Mouse (Mus musculus) heart, embryonic 12.5 days (tissue): ENCODE data around the gene Gle1. TPM values are rescaled to one million over a fixed set of nuclear protein-coding genes. Genes with fewer than 3 reads are reported as not detected.
"Not testable (repeated sequence)": the region's sequence is repeated elsewhere in the genome, so short reads cannot be mapped to it uniquely, and the experiment has no call there.

Experiments used
- ATAC-seq: fragments of 200-750 bp; cut with Nextera tagmentation; 2 replicates; pipeline ENCODE4 v1.8.0; 2017; ENCODE audit warnings: moderate TSS enrichment, moderate library complexity; ENCODE audit not compliant: insufficient number of reproducible peaks, low FRiP score
- H3K27ac ChIP-seq: fragments of 300-500 bp; sonication (generic); 2 replicates; pipeline ENCODE4 v1.5.1; 2016; ENCODE audit warnings: mild to moderate bottlenecking, moderate library complexity; ENCODE audit not compliant: poor library complexity, severe bottlenecking
- H3K27me3 ChIP-seq: fragments of 300-500 bp; sonication (generic); replicated peaks from 2 replicates; pipeline ENCODE4 v1.6.1; 2016; ENCODE audit warnings: mild to moderate bottlenecking, moderate library complexity
- H3K36me3 ChIP-seq: fragments of 300-500 bp; sonication (generic); 2 replicates; pipeline ENCODE4 v1.6.1; 2016; ENCODE audit warnings: mild to moderate bottlenecking, moderate library complexity
- H3K4me1 ChIP-seq: fragments of 300-500 bp; sonication (generic); replicated peaks from 2 replicates; pipeline ENCODE4 v1.6.1; 2016; ENCODE audit warnings: mild to moderate bottlenecking
- H3K4me2 ChIP-seq: fragments of 300-500 bp; sonication (generic); 2 replicates; pipeline ENCODE4 v1.6.1; 2016; ENCODE audit warnings: mild to moderate bottlenecking, moderate library complexity
- H3K4me3 ChIP-seq: fragments of 300-500 bp; sonication (generic); 2 replicates; pipeline ENCODE4 v1.5.1; 2016; ENCODE audit warnings: mild to moderate bottlenecking
- H3K9ac ChIP-seq: fragments of 300-500 bp; sonication (generic); 2 replicates; pipeline ENCODE4 v1.6.1; 2016; ENCODE audit warnings: mild to moderate bottlenecking, moderate library complexity
- H3K9me3 ChIP-seq: fragments of 300-500 bp; sonication (generic); replicated peaks from 2 replicates; pipeline ENCODE4 v1.6.1; 2016; ENCODE audit warnings: mild to moderate bottlenecking, moderate library complexity
- WGBS: fragments of 180-500 bp; shearing (Covaris S2); methylation state at CpG from one replicate; pipeline ENCODE4 v1.1.7; 2016; 5-methylcytosine and 5-hydroxymethylcytosine counted together
- polyA plus RNA-seq: library from polyadenylated mRNA; unstranded; fragments of >200 nt; fragmentation: Nextera tagmentation; extraction: Ambion mirVana; gene quantifications from 2 replicates; pipeline ENCODE4 v1.2.1, GENCODE M21; 2016

Gle1 gene
- polyA plus RNA-seq, result 42.8 and 43.3 TPM in 2 replicates

DNA sequence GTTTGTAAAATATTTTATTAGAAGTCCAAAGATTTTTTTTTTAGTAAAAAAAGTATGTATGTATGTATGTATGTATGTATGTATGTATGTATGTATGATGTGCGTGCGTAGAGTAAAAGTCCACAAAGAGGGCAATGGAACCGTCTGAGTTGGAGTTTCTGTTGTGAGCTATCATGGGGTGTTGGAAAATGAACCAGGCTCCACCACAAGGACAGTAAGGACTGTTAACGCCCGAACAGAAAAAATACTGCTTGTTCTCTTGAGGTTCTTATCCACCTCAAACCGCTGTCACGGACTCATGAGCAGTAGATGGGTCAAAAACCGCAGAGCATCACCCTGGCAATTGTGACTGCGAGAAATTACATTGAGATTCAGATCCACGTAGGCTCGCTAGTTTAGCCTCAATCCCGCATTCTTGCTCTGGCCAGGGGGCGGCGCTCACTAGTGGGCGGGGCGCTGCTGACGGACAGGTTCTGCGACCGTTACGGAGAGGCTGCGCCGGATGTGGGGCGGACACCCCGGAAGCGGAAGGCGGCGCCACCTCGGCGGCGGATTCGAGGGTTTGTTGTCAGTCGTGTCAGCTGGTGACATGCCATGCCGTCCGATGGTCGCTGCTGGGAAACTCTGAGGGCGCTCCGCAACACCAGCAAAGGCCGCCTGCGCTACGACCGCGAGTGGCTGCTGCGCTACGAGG lies at the start of gene Gle1:
TSS of gene Gle1 (plus strand) at position 521 of the 694 bp plus-strand sequence.
- WGBS, result 2% methylated on average over 44 of the region's 44 CpGs
- ATAC-seq, result peak; percentile 93
- Histone ChIP-seq H3K36me3 (peaks cover 43% of the 10 kb centered on the region), H3K4me2 (peak within 1 kb of the TSS; percentile 79), H3K9me3 (no peaks in the 10 kb centered on the region), H3K27me3 (no peaks in the 10 kb centered on the region), H3K4me3 (peak within 1 kb of the TSS; percentile 73), H3K9ac (peak within 1 kb of the TSS; percentile 68), H3K4me1 (peaks cover 6% of the 10 kb centered on the region), H3K27ac (peak within 1 kb of the TSS; percentile 69)

DNA sequence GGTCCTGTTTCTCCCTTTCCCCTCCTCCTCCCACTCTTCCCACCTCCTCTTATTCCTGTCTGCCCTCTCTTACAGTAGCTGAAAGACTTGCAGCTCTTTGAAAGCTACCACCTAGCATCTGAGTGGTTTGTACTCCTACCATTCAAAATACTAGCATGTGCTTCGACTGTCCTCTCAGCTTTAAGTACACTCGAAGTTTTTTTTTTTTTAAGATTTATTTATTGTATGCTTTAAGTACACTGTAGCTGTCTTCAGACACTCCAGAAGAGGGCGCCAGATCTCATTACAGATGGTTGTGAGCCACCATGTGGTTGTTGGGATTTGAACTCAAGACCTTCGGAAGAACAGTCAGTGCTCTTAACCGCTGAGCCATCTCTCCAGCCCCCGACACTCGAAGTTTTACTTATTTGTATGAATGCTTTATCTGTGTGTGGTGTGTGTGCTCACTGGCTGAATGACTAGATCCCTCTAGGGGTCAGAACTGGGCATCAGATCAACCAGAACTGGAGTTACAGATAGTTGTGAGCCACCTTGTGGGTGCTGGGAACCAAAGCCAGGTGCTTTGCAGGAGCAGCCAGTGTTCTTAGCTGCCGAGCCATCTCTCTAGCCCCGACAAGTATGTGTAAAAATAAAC lies 48.5 kb upstream of the Gle1 start:
- not testable (repeated sequence) for ATAC-seq, H3K27me3 ChIP-seq, H3K4me2 ChIP-seq, H3K9me3 ChIP-seq, H3K27ac ChIP-seq, H3K4me3 ChIP-seq, H3K36me3 ChIP-seq, H3K9ac ChIP-seq
- peaks cover 16% of the 10 kb centered on the region for H3K4me1 ChIP-seq
- WGBS, result 79% methylated on average over 9 of the region's 9 CpGs

DNA sequence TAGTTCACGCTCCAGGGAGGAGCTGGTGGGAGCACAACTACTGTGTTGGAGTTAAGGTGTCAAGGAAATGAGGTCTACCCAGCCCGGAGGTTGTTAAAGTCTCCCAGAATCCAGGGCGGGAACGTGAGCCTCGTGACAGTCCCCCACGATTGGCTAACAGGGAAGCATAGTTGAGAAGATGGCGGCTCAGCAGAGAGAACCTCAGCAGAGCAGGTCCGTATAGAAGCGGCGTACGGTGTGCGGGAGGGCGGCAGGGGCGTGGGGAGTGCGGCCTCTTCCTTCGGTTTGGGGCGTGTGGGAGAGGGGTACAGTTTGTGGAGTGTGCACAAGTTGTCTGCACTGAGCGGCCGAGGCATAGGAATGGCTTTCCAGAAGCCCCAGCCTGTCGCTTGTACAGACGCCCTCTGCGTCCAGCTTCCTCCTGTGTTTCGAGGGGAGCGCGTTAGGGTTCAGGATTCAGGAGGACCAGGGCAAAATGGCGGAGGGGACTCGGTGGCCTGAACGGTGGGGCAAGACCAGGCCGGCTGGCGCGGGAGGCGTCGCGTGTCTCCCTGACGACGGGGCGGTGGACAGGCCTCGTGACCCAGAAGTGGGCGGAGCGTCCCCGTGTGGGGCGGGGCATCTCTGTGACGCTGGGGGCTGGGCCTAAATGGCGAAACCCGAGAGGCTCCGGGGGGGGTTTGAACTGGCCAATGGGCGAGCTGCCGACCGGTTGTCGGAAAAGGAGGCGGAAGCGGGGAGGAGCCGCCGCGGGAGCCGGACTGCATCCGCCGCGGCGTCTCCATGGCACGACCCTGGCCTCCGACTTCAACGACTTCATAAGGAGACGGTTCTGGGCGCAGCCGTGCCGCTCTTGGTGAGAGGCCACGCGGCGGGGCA lies 45.9 kb upstream of the Gle1 start, which contains the start of gene Odf2:
TSS of gene Odf2 (plus strand) at position 156 of the 879 bp plus-strand sequence.
- peak; percentile 93 for ATAC-seq
- Histone ChIP-seq H3K36me3 (peaks cover 28% of the 10 kb centered on the region), H3K4me2 (peak within 1 kb of the TSS; percentile 88), H3K4me3 (peak within 1 kb of the TSS; percentile 90), H3K27ac (peak within 1 kb of the TSS; percentile 82), H3K9me3 (no peaks in the 10 kb centered on the region), H3K27me3 (no peaks in the 10 kb centered on the region), H3K4me1 (peaks cover 16% of the 10 kb centered on the region), H3K9ac (peak within 1 kb of the TSS; percentile 87)
- WGBS, result under 1% methylated on average over 56 of the region's 70 CpGs

DNA sequence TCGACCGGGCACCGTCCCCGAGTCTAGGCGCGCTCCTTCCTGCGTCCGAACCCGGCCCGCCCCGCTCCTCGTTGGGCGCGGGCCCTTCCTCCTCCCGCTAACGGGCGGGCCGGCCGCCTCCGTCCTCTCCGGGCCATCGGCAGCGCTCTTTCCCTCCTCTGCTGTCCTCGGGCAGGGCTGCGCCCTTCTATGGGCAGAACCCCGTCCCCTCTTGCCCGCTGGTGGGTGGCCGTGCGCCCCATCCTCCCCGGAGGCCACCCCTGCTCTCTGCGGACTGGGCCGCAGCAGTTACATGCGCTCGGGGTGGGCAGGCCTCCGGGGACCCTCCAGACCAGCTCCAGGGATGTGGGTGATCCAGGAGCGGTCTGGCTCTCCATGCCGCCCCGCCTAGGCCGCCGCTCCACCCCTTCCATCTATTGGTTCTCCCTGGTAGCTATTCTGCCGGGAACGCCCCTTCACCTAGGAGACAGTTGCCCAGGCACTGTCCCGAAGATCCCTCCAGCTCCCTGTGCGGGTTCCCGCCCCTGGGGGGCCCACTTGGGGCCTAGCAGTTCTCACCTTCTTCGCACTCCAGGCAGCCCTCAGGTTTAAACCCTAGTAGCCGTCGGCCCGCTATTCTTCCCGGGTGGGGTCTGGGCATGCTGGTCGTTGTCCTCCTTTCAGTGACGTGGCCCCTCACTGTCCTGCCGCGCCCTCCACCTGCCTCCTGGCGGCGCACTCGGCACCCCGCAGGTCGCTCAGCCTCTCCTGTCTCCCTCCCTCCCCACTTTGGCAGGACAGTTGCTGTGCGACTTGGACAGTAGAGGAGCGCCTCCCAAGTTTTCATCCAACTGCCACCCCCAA lies 45.0 kb upstream of the Gle1 start:
- Histone ChIP-seq H3K27ac (peak overlapping the region; percentile 82), H3K4me2 (peak overlapping the region; percentile 81), H3K4me1 (peaks cover 16% of the 10 kb centered on the region), H3K4me3 (peak overlapping the region; percentile 90), H3K27me3 (no peaks in the 10 kb centered on the region), H3K36me3 (peaks cover 37% of the 10 kb centered on the region), H3K9ac (peak overlapping the region; percentile 87), H3K9me3 (no peaks in the 10 kb centered on the region)
- under 1% methylated on average over 61 of the region's 61 CpGs for WGBS
- peak; percentile 95 for ATAC-seq

DNA sequence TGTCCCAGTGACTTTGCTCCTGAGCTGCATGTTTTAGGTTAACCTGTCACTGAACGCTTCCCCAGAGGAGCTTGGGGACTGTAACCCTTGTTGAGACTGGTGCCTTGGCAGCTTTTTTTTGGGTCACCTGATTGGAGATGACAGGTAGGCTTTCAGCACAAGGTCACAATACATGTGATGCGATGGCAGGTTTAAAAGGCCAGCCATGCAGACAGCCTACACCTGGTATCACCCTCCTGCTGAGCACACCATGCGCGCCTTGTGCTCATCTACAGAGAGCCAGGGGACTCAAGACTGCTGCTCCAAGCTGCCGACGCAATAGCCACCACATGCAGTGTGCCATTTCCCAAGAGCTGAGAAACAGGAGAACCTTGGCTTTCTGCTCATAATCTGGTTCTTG lies 43.5 kb upstream of the Gle1 start:
- H3K4me1 ChIP-seq, result peaks cover 16% of the 10 kb centered on the region
- no peak overlapping the region for H3K27ac ChIP-seq
- no peak overlapping the region for H3K4me3 ChIP-seq
- H3K4me2 ChIP-seq, result no peak overlapping the region
- no peaks in the 10 kb centered on the region for H3K9me3 ChIP-seq
- 90% methylated on average over 6 of the region's 6 CpGs for WGBS
- no peak overlapping the region for H3K9ac ChIP-seq
- peaks cover 51% of the 10 kb centered on the region for H3K36me3 ChIP-seq
- no peaks in the 10 kb centered on the region for H3K27me3 ChIP-seq
- no peak for ATAC-seq

DNA sequence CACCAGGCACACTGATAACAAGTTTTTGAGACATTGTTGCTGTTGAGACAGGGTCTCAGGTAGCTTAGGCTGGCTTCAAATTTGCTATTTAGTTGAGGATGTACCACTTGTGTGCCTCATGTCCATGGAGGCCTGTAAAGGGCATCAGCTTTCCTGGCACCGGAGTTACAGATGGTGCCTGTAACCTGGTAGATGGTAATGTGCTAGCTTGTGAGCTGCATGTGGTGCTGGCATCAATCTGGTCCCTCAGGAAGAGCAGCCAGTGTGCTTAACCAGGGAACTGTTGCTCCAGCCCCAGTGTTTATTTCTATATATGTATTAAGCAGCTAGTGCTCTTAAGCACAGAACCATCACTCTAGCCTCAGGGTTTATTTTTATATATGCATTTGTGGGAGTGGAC lies 39.2 kb upstream of the Gle1 start:
- no peak overlapping the region for H3K9ac ChIP-seq
- no peak for ATAC-seq

DNA sequence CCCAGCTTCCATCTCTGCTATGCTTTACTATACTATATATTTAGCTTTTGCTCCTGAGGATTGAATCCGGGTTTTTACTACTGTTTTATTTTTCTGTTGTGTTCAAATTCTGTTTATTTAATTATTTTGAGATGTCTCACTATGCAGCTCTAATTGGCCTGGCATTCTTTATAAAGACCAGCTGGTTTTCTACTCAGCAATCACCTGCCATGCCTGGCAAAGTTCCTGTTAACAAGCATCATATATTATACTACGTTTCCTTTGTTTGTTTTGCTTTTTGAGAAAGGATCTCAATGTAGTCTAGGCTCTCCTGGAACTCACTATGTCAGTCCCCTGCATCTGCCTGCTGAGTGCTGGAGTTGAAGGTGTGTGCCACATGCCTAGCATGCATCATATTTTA lies 37.9 kb upstream of the Gle1 start:
- Histone ChIP-seq H3K36me3 (peaks cover 97% of the 10 kb centered on the region), H3K4me1 (no peaks in the 10 kb centered on the region), H3K9ac (no peak overlapping the region), H3K9me3 (no peaks in the 10 kb centered on the region), H3K27ac (no peak overlapping the region), H3K4me2 (no peak overlapping the region), H3K27me3 (no peaks in the 10 kb centered on the region), H3K4me3 (no peak overlapping the region)
- 85% methylated on average over 2 of the region's 2 CpGs for WGBS
- no peak for ATAC-seq

More for the DNA sequence above, 39.2 kb upstream of the Gle1 start:
- Histone ChIP-seq H3K9me3 (no peaks in the 10 kb centered on the region), H3K4me3 (no peak overlapping the region), H3K27me3 (no peaks in the 10 kb centered on the region), H3K4me2 (no peak overlapping the region), H3K4me1 (peaks cover 5% of the 10 kb centered on the region), H3K27ac (no peak overlapping the region), H3K36me3 (peaks cover 94% of the 10 kb centered on the region)
- WGBS, result 95% methylated on average over 1 of the region's 1 CpGs

DNA sequence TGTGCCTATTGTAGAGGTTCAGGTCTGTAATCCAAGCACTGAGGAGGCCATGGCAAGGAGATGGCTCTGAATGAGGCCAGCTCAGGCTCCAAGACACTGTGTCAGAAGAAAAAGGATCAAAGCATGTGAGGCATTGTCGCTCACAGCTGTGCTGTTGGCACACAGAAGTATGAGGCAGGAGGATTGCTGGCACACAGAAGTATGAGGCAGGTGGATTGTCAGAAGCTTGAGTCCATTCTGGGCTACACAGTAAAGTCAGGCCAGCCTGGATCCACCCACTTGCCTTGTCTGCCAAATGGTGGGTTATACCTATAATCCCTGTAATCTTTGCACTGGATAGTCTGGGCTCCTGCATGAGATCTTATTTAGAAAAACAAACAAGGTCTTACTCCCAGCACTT lies 37.1 kb upstream of the Gle1 start:
- WGBS, result 97% methylated on average over 1 of the region's 1 CpGs
- H3K9me3 ChIP-seq, result no peaks in the 10 kb centered on the region
- no peak for ATAC-seq
- no peak overlapping the region for H3K9ac ChIP-seq
- H3K27me3 ChIP-seq, result no peaks in the 10 kb centered on the region
- peaks cover 97% of the 10 kb centered on the region for H3K36me3 ChIP-seq
- no peak overlapping the region for H3K4me2 ChIP-seq
- H3K4me3 ChIP-seq, result no peak overlapping the region
- no peaks in the 10 kb centered on the region for H3K4me1 ChIP-seq
- no peak overlapping the region for H3K27ac ChIP-seq

DNA sequence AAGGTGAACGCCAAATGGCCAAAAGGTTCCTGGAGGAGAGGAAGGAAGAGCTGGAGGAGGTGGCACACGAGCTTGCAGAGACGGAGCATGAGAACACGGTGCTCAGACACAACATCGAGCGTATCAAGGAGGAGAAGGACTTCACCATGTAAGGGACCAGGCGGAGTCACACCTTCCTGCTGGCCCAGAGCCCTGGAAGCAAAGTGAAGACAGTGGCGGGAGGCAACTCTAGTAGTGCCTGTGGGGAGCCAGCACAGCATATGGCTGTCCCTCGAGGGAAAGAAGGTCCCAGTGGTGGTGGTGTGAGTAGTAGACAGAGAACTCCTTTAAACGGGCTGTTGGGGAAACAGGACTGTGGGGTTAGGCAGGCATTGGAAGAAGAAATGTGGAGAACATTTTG lies 33.0 kb upstream of the Gle1 start:
- WGBS, result 84% methylated on average over 10 of the region's 10 CpGs
- no peak for ATAC-seq

DNA sequence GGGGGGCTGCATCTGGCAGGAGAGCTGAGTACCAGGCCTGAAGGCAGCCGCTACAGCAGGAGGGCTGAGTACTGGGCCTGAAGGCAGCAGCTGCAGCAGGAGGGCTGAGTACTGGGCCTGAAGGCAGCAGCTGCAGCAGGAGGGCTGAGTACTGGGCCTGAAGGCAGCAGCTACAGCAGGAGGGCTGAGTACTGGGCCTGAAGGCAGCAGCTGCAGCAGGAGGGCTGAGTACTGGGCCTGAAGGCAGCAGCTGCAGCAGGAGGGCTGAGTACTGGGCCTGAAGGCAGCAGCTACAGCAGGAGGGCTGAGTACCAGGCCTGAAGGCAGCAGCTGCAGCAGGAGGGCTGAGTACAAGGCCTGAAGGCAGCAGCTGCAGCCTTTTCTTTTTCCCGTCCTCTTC lies 27.1 kb upstream of the Gle1 start:
- not testable (repeated sequence) for H3K9ac ChIP-seq, ATAC-seq, H3K27me3 ChIP-seq, H3K4me2 ChIP-seq, H3K27ac ChIP-seq, H3K4me1 ChIP-seq, H3K9me3 ChIP-seq, H3K4me3 ChIP-seq
- H3K36me3 ChIP-seq, result peaks cover 76% of the 10 kb centered on the region
- 89% methylated on average over 2 of the region's 2 CpGs for WGBS

More for the DNA sequence above, 33.0 kb upstream of the Gle1 start:
- H3K36me3 ChIP-seq, result peaks cover 98% of the 10 kb centered on the region
- no peaks in the 10 kb centered on the region for H3K4me1 ChIP-seq
- no peak overlapping the region for H3K27ac ChIP-seq
- H3K9me3 ChIP-seq, result no peaks in the 10 kb centered on the region
- H3K9ac ChIP-seq, result no peak overlapping the region
- H3K27me3 ChIP-seq, result no peaks in the 10 kb centered on the region
- H3K4me2 ChIP-seq, result no peak overlapping the region
- H3K4me3 ChIP-seq, result no peak overlapping the region
